In the genomic region with DNA sequence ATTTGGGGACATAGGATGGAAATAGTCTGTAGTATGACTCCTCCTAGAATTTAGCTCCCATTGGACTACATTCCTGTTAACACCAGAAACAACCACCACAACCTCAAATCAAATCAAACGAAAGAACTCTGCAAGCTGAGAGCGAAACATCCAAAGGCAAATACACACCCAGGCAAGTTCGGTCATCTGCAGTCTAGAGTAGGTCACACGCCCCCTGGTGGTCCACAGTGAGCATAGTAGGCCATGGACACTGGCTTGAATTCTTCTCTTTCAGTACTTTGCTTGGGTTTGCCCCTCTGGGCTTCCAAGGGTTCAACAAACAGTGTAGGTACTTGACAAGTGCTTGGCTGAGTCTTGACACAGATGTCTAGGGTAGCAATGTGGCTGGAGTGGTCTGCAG, we compare ENCODE assay signal across 7 mouse cellular contexts. TPM values are rescaled to one million over a fixed set of nuclear protein-coding genes. Genes with fewer than 3 reads are reported as not detected.
DNase-seq lines count a peak whose midpoint lies in the region; ATAC-seq lines count a peak whose summit lies in the region.

No protein-coding gene starts in this region.

- 21% methylated on average over 4 of the region's 4 CpGs for WGBS in hindbrain, embryonic 16.5 days

- H3K27ac ChIP-seq in hindbrain, embryonic 16.5 days (ENCODE audit: low read depth, low read length) = no peak overlapping the region

- no peak; the same call in 1 of the 2 replicates for ATAC-seq in hindbrain, embryonic 16.5 days

- no peaks in the 10 kb centered on the region for H3K27me3 ChIP-seq in hindbrain, embryonic 16.5 days (replicated peaks; ENCODE audit: control insufficient read depth, insufficient read depth, low read length)

- no peak overlapping the region for H3K9ac ChIP-seq in hindbrain, embryonic 16.5 days (ENCODE audit: low read depth, low read length)

- peak overlapping the region; percentile 38 for H3K4me2 ChIP-seq in hindbrain, embryonic 16.5 days (ENCODE audit: low read length)

- intact Hi-C loops in left cerebral cortex, postnatal 14 days (cut with DNase I) = no loop called here

- no peak overlapping the region for H3K4me3 ChIP-seq in hindbrain, embryonic 16.5 days (ENCODE audit: low read length)

- H3K9me3 ChIP-seq in hindbrain, embryonic 16.5 days (ENCODE audit: control insufficient read depth, low read length) = no peaks in the 10 kb centered on the region

- no peaks in the 10 kb centered on the region for H3K4me1 ChIP-seq in hindbrain, embryonic 16.5 days (ENCODE audit: control insufficient read depth, insufficient read depth, low read depth, low read length)

- no peaks in the 10 kb centered on the region for H3K36me3 ChIP-seq in hindbrain, embryonic 16.5 days (ENCODE audit: control insufficient read depth, insufficient read depth, low read length)

- DNase-seq in adipocyte (ENCODE audit: low spot score) = peak; percentile 73
- DNase-seq in cerebellum, postnatal 4 days (ENCODE audit: low spot score in 2 of 2) = peak; percentile 45 to 68
- peak; percentile 64 for DNase-seq in gastrocnemius, adult 18-20 months (ENCODE audit: low spot score)
- DNase-seq in left cerebral cortex, postnatal 14 days (ENCODE audit: low spot score in 2 of 2) = peak; percentile 76 to 80
- peak; percentile 81 for DNase-seq in mesoderm, embryonic 11.5 days (ENCODE audit: low read depth, low spot score)
- DNase-seq in skeletal muscle tissue, adult 2 months (ENCODE audit: low read depth, low spot score) = peak; percentile 65

RNA-seq across cellular contexts. Expression of a gene that starts 6.4 kb away (rescaled TPM):
- total RNA-seq in gastrocnemius, adult 18-20 months (2021) = under 1 TPM in 1 of 2 experiments, not detected in 1; 0.52 TPM
- not detected in 2 replicates for polyA plus RNA-seq in hindbrain, embryonic 16.5 days (2015; fragmentation: Nextera tagmentation; extraction: Ambion mirVana)
- total RNA-seq in left cerebral cortex, postnatal 14 days (2021) = not detected

RNA-seq across cellular contexts. Expression of a gene that starts 53.4 kb away (rescaled TPM):
- 10 to 100 TPM; 31.5 to 39.0 TPM for total RNA-seq in gastrocnemius, adult 18-20 months (2021)
- polyA plus RNA-seq in hindbrain, embryonic 16.5 days (2015; fragmentation: Nextera tagmentation; extraction: Ambion mirVana) = 33.1 and 39.7 TPM in 2 replicates
- total RNA-seq in left cerebral cortex, postnatal 14 days (2021) = 10 to 100 TPM; 36.1 to 39.2 TPM
